Mouse (Mus musculus) spleen, postnatal 10 days (tissue): Measurements from ENCODE around the gene Vldlr.

ENCODE experiments used
- DNase-seq, 2 experiments: peaks; one replicate each; pipeline ENCODE4 v3.0.0; 2021 to 2022; ENCODE audit warnings: low spot score in 2 of 2

Vldlr gene

DNA sequence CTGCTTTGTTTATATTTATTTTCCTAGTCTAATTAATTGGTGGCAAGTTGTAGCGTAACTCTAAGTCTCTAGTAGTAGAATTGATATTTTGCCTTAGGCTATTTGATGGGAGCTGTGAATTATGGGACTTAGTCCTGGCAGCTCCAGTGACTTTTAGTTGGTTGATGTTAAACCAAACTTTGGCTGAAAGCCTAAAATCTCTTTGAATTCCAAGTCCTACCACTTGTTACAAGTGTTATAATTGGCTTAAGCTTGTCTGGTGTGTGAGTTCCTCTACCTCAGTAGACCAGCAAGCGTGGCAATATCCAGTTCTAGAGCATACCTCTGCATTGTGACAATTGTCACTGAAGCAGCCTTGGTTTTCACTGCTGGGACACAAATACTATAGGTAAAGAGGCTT lies 17.1 kb downstream of the Vldlr start:
- no peak for DNase-seq

DNA sequence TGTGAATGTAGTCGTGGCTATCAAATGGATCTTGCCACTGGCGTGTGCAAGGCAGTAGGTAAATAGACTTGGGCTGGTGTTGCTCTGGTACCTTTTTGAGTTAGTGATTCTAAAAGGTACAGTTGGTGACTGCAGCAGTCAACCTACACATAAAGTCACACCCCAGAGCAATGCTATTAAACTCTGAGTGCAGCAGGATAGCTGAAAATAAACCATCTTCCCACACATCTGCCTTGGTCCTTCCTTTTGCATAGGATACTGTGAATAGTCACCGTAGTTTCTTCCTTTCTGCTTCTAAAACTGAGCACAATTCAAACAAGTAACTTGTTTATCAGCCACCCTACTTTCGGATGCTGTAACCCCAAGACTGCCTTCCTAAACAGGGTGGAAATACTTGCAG lies 23.6 kb downstream of the Vldlr start:
- no peak for DNase-seq

DNA sequence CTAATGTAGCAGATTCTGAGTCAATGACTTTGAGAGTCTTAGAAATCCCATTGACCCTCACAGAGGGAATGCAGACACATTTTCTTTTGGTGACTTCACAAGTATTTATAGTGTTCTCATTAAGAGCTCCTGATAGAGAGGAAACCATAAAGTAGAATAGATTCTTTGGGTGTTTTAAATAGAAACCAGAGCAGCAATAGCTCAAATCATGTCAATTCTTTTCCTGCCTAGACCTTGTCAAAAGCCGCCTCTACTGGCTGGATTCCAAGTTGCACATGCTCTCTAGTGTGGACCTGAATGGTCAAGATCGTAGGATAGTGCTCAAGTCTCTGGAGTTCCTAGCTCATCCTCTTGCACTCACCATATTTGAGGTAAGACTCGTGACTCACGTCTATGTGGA lies 27.2 kb downstream of the Vldlr start:
- DNase-seq, result no peak

GRCm38 (mm10) chr19:27254756-27255155 lies 38.5 kb downstream of the Vldlr start:
- no peak for DNase-seq

DNA sequence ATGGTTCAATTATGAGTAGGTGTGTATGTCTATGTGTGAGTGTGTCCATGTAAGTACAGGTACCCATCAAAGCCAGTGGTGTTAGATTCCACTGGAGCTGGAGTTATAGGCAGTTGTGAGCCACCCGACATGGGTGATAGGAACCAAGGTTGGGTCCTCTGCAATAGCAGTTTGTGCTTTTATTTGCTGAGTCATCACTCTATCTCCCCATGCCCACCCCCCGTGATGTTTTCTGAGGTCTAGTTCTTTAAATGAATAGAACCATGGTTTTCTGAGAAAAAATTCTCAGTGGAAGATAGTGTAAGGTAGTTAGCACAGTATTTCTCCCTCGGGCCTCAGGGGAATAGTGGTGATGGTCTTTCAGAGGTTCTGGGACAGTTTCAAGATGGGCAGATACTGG lies 39.4 kb downstream of the Vldlr start:
- DNase-seq, result no peak

DNA sequence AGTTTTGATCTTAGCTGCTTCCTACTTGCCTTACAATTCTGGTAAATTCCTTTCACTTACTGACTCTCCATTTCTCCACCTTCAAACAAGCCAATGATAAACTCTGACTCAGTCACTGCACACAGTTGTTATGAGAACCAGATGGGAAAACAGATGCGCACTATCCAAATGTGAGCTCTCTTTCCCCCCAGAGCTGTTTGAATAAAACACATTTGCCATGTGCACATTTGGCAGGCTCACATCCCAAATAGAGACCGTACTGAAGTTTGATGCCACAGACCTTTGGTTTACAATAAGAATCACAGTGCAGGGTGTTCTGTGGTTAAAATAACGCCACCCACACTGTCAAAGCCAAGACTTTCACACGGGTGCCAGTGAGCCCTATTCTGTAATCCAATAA lies 43.8 kb downstream of the Vldlr start:
- no peak for DNase-seq

- no peak for DNase-seq
Measured at GRCm38 (mm10) chr19:27260621-27261278, 44.5 kb downstream of the Vldlr start.

DNA sequence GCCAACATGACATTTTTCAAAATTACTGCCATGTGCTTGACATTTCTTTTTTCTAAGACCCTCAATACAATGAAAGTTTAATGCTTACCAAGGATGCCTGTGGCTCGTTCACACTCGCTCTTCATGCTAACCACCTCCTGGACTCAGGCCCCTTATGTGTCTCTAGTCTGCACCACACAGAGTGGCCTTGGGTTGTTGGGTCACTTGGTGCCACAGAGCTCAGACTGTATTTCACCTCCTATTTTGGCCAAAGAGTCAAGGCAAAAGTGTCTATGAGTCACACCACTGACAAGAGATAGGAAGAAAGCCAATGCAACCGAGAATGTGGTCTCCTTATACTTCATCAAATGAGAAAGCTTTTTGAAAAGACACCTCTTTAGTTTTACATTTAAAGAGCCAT lies 45.9 kb downstream of the Vldlr start:
- no peak for DNase-seq

DNA sequence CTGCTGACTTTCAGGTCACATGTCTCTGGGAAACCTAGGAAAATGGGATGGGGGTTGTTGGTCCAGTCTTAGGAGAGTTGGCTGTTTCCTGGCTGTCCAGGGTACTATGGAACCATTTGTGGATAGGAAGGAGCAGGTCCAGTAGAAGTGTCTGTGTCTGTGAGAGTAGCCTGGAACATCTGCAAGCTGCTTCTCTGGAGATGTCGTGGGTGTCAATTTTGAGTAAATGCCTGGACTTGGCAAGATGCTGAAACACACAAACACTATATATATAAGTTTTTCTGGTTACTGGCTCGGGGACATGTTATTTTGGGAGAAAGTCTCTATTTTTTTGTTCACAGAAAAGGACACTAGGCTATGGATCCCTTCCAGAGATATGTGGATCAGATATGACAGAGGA lies 57.1 kb downstream of the Vldlr start:
- no peak for DNase-seq

- DNase-seq, result no peak
Measured at GRCm38 (mm10) chr19:27274382-27274781, 58.1 kb downstream of the Vldlr start.

DNA sequence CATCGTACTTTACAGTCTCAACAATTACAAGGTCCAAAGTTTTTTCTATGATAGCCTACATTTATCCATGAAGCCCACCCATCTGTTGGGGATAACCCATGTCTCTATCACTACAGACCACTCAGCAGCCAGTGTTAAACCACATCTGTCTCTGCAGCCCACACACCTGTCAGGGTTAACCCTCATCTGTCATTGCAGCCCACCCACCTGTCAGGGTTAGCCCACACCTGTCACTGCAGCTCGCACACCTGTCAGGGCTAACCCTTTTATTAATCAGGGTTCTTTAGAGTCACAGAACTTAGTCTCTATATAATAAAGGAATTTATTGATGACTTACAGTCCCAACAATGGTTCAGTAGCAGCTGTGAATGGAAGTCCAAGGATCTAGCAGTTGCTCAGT lies 62.9 kb downstream of the Vldlr start:
- DNase-seq, result no peak
